Mouse (Mus musculus) layer of hippocampus, adult 11-12 months (tissue): Measurements from ENCODE around the gene Sp1.

Experiments used
- DNase-seq: peaks from one replicate; pipeline ENCODE4 v3.0.0; 2022; ENCODE audit warnings: low spot score

Sp1 gene

GRCm38 (mm10) chr15:102474520-102474919 lies 68.6 kb downstream of the Sp1 start:
- DNase-seq, result no peak

DNA sequence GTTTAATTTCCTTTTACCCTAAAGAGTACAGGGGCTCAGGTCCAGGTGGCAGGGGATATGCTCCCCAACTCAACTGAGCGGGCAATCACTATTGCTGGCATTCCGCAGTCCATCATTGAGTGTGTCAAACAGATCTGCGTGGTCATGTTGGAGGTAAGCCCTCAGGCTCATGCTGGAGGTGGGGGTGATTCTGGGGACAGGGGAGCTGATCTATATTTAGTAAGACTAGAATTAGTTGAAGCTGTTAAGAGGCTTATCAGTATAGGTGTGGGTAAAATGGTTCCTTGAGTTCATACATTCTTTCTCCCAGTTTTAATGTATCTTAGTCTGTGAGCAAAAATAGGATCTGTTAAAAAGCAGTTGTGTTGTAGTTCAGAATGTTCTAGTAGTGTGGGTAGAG lies 77.2 kb downstream of the Sp1 start:
- DNase-seq, result no peak

DNA sequence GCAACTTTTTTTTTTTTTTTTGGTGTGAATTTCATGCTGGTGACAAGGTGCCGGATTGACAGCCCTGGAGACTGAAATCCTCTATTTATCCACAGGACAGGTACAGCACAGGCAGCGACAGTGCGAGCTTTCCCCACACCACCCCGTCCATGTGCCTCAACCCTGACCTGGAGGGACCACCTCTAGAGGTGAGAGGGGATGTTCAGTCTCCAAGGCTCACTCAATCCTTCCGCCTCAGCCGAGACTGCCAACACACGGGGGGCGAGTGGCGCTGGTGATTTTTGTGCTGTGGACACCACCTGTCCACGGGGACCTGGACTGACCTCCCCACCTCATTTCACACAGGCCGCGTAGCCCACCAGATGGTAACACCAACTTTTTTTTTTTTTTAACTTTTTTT lies 79.9 kb downstream of the Sp1 start:
- DNase-seq, result no peak
